In the genomic region with DNA sequence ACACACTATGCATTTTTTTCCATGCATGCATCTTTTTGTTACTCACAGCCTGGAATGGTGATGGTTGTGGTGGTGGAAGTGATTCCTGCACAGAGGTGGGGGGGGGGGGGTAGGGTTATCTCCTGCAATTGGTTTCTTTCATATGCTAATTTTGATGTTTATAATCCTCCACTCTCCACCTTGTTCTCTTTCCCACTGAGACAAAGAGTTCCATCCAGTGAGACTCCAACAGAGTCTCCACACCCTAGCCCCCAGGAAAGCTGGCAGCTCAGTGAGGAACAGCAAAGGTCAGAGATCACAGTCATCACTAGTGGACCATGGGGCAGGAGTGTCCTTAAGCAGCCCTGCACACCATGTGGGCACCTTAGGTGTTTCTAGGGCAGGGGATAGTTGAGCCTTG, we compare ENCODE assay signal across 22 mouse cellular contexts.
"Had no signal": no experiment of that assay in that cellular context is flagged by ENCODE, and none has a peak within 500 bp of the region (broad histone marks: within the 10 kb centered on the region; RNA-seq: fewer than 3 reads in every experiment).

No protein-coding gene starts in this region.

- H3K9ac ChIP-seq: limb, embryonic 12.5 days; limb, embryonic 15.5 days; liver, embryonic 12.5 days; liver, embryonic 15.5 days; midbrain, embryonic 12.5 days; midbrain, embryonic 15.5 days; neural tube, embryonic 13.5 days; stomach, embryonic 15.5 days had no signal

- H3K9me3 ChIP-seq: limb, embryonic 12.5 days; limb, embryonic 15.5 days; liver, embryonic 12.5 days; liver, embryonic 15.5 days; midbrain, embryonic 15.5 days; stomach, embryonic 15.5 days had no signal

- H3K4me2 ChIP-seq: limb, embryonic 12.5 days; limb, embryonic 15.5 days; liver, embryonic 12.5 days; liver, embryonic 15.5 days; midbrain, embryonic 12.5 days; midbrain, embryonic 15.5 days; neural tube, embryonic 13.5 days; stomach, embryonic 15.5 days had no signal

- H3K4me1 ChIP-seq: limb, embryonic 12.5 days; limb, embryonic 15.5 days; liver, embryonic 12.5 days; liver, embryonic 15.5 days; midbrain, embryonic 12.5 days; midbrain, embryonic 15.5 days; neural tube, embryonic 13.5 days; stomach, embryonic 15.5 days had no signal

- H3K36me3 ChIP-seq: limb, embryonic 12.5 days; limb, embryonic 15.5 days; liver, embryonic 12.5 days; liver, embryonic 15.5 days; midbrain, embryonic 12.5 days; stomach, embryonic 15.5 days had no signal

- DNase-seq: kidney, adult 9 months; kidney, postnatal 25 days; layer of hippocampus, adult 9-11 months; left cerebral cortex, postnatal 4 days; lung, adult 2 months; lung, postnatal 14 days; lung, postnatal 4 days; retina, postnatal 1 day; right cerebral cortex, postnatal 25 days; spleen, adult 18-20 months; thymus, adult 18-20 months; thymus, postnatal 36 days had no signal

- H3K4me3 ChIP-seq: layer of hippocampus, adult 2 months; limb, embryonic 12.5 days; limb, embryonic 15.5 days; liver, embryonic 12.5 days; liver, embryonic 15.5 days; midbrain, embryonic 12.5 days; midbrain, embryonic 15.5 days; myocyte; neural tube, embryonic 13.5 days; stomach, embryonic 15.5 days had no signal

- H3K27ac ChIP-seq: layer of hippocampus, adult 2 months; limb, embryonic 12.5 days; limb, embryonic 15.5 days; liver, embryonic 12.5 days; liver, embryonic 15.5 days; midbrain, embryonic 12.5 days; midbrain, embryonic 15.5 days; neural tube, embryonic 13.5 days; stomach, embryonic 15.5 days had no signal

- H3K27me3 ChIP-seq: limb, embryonic 12.5 days; limb, embryonic 15.5 days; liver, embryonic 12.5 days; liver, embryonic 15.5 days; midbrain, embryonic 12.5 days; midbrain, embryonic 15.5 days; neural tube, embryonic 13.5 days; stomach, embryonic 15.5 days had no signal

- ATAC-seq: liver, embryonic 12.5 days; midbrain, embryonic 15.5 days had no signal
